Mouse (Mus musculus) layer of hippocampus, adult 18-20 months (tissue): ENCODE results near the gene Mrpl44. TPM values are rescaled to one million over a fixed set of nuclear protein-coding genes. Genes with fewer than 3 reads are reported as not detected.

Experiments
- DNase-seq, 2 experiments: peaks; one replicate each; pipeline ENCODE4 v3.0.0; 2022; ENCODE audit warnings: low spot score in 2 of 2
- long read RNA-seq: library from polyadenylated mRNA; stranded (forward); transcript quantifications from one replicate; pipeline ENCODE4 v2.0.0, GENCODE M21; 2021
- total RNA-seq, 2 experiments: library from RNA; stranded (reverse); gene quantifications; 2 replicates each; pipeline ENCODE4 v1.2.3; 2021

Mrpl44 gene
- total RNA-seq, result 10 to 100 TPM; 30.4 to 30.5 TPM
- long read RNA-seq, transcript Mrpl44-201 (4 exons, 1,424 nt), result major isoform, 22 of 30 reads
- long read RNA-seq, partial matches to known transcripts, result 7 of 30 reads
- long read RNA-seq, other reads (novel, unspliced or antisense), result 1 of 30 reads

DNA sequence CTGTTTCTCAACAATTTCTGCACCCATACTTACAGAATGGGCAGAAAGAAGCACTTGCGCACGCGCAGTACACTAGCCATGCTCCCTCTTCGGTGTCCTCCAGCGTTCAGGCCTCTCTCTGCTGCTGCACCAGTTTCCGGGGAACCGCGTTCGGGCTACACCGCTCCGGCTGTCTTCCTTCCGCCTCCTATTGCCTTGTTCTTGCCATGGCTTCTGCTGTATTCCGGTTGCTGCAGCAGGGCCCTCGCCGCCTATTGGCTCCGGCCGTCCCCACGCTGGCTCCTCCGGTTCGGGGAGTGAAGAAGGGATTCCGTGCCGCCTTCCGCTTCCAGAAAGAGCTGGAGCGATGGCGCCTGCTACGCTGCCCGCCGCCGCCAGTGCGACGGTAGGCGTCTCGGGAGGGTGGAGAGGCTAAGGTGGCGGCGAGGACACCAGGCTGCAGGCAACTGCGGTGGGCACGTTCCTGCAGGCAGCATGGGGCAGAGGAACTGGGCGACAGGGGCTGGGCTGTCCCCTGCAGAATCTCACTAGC, at the start of gene Mrpl44, which contains the start of gene Wdfy1:
TSS of gene Mrpl44 (plus strand) at position 92 of the 532 bp plus-strand sequence.
TSS of gene Wdfy1 (minus strand) at position 217 of the 532 bp plus-strand sequence.
- DNase-seq, result peak; percentile 97 to 99

- no peak for DNase-seq
These were observed 41.0 kb upstream of the Mrpl44 start for GRCm38 (mm10) chr1:79734794-79735193.

DNA sequence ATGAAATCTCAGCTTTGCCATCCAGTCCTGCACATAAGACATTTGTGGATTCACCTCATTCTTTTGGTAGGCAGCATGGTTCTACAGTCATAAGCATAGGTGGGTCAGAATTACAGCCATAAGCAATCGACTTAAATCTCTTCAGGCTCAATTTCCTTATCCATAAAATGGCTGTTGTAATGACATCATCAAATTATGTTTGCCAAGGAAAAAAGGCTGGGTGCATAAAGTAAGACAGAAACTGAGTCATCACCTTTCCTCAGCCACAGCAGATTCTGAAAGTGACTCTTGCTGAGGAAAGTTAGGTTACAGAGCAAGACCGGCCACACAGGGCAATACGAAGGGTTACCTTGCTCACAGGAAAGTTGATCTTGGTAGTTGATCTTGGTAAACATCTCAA, 39.4 kb upstream of the Mrpl44 start:
- no peak for DNase-seq

DNA sequence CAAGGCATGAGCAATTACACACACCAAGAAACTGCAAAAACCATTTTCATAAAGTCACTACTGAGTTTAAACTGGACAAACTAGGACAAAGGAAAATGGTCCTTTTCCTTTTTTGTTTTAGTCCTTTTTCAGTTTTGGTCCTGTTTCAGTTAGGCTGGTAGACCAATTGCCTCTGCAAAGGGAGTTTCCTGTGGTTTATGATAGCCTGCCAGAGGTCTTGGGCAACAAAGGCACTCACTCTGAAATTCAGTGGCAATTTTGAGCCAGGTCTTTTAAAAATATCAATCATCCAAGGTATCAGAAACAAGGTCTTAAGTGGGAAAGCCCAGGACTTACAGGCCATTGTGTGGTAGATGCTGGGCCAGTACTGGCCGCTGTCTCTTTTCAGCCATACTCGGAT, 36.1 kb upstream of the Mrpl44 start:
- DNase-seq, result no peak

DNA sequence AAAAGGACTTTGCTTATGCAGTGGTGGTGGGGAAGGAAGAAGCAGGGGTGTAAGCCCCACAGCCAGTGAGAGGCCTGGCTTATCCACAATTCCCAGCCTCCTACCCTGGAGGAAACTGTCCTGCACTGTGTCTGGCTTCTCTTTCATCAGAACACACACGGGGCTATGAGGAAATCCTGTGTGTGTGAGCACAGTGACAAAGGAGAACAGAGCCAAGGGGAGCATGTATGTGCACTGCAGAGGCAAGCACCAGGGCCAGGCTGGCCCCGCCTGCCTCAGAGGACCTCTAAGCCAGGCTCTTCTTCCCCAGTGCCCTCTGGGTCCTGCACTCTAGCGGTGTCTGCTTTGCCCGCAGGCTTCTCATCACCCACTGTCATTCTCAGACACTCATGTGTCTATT, 34.8 kb upstream of the Mrpl44 start:
- DNase-seq, result no peak

DNA sequence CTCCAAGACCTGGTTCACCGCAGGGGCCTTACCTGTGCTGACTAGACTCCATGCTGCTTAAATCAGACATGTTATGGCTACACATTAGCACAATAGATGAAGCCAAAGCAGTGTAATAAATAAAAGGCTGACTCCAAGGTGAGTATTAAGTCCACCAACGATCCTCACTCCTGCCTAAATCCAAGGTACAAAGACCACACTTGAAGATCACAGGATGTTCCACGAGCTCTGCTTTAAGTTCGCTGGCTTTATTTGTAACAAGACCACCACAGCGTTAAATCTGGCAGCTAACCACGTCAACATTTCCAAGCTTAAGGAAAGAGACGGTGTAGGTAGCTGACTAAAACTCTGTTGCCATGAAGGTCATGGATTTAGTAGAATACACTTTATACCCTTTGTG, 32.9 kb upstream of the Mrpl44 start:
- DNase-seq, result no peak

DNA sequence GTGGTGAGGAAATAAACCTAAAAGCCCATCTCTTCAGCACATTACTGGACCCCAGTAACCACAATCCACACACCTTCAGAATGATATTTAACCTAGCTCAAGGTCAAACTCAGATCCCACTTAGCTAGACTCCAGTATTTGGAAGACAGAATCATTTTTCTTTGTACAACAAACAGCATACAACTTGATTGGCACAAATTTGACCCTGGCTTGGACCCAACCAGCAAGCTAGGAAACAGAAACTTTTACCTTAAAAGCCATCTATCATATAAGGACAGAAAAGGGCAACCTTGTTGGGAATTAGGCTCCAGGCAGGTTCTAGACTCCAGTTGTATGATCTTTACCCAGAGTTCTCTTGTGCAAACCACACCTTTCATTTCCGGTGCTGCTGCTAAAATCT, 32.4 kb upstream of the Mrpl44 start:
- no peak for DNase-seq

DNA sequence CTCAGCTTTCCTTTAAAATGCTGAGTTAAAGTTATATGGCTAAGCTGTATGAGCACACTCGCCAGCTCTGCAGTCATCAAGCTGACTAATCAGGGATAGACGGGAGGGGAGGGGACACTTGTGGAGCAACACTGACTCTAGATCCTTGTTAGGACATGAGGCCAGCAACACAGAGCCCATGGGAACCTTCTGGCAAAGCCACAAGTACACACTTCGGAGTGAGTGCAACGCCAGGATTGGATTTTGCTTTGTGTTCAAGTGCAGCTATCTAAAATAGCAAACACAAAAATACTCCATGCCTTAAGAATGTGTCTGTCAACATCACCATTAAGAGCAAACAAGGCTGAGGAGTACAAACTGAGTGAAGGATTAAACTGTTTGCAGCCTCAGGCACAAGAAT, 29.8 kb upstream of the Mrpl44 start:
- DNase-seq, result no peak

DNA sequence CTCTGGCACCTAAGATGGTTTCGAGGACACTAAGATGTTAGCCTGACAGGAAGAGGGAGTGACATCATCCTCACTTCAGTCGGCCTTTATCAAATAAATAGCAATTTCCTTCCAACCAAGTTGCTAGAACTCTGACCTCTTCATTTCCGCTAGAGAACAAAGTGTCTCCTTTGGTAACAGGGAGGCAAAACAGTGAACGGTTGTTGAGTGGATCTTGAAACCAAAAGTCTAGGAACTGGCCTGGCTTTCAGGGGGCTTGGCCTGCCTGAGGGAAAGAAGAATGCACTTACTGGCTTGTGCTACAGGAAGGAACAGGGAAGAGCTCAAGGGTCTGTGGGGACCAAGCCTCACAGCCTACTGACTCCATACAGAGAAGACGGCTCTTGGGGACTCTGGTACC, 24.6 kb upstream of the Mrpl44 start:
- DNase-seq, result no peak

GRCm38 (mm10) chr1:79752015-79752695, 23.7 kb upstream of the Mrpl44 start:
- DNase-seq, result no peak

- DNase-seq, result no peak
These were observed 23.0 kb upstream of the Mrpl44 start for GRCm38 (mm10) chr1:79752714-79753340.

DNA sequence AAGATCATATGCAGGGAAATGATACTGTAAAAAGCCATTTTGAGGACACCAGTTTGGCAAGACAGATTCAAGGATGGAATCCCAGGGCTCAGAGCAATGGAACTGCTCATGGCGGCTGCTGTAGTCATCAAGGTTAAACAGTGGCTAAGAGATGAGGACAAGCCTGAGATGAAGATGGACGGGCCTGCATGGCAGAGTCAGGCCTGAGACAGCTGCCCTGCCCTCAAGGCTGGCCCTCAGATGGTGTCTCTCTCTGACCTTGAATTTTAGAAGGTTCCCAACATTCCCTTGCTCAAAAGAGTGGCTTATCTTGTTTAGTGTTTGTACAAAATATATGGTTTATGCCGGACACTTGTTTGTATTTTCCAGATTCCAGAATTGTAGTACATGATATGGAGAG, 22.4 kb upstream of the Mrpl44 start:
- no peak for DNase-seq

GRCm38 (mm10) chr1:79754936-79755335, 20.9 kb upstream of the Mrpl44 start:
- no peak for DNase-seq

DNA sequence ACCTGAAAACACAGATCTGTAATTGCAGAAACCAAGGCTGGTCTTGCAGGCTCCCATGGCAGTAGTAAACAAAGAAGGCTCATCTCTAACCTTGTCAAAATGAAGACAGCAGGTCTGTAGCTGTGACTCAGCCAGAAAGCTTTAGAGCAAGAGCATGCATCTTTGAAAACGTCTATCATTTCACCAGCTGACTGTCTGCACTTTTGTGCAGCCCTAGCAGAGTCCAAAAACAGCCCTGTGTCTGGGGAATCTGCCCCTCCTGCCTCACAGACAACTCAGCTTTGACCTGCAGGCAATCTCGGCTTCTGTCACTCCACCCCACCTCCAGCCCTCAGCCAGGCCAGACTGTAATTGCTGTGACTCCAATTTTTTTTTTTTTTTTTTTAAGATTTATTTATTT, 20.4 kb upstream of the Mrpl44 start:
- no peak for DNase-seq

DNA sequence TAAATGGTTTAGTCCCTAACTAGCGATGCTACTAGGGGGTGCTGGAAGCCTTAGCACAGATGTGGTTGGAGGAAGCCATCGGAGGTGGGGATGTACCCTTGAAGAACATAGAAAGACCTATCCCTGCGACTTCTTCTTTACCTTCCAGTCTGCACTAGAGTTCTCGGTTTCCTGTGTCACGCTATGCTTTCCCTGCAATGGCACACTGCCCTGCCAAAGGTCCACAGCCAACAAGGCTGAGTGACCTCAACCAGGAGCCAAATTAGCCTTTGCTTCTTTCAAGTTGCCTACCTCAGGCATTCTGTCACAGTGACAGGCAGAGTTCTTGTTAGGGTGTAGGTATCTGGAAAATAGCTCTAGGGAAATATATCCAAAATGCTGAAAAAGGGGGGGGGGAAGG, 19.4 kb upstream of the Mrpl44 start:
- no peak for DNase-seq

- no peak for DNase-seq
These were observed 18.7 kb upstream of the Mrpl44 start for GRCm38 (mm10) chr1:79757161-79757560.

DNA sequence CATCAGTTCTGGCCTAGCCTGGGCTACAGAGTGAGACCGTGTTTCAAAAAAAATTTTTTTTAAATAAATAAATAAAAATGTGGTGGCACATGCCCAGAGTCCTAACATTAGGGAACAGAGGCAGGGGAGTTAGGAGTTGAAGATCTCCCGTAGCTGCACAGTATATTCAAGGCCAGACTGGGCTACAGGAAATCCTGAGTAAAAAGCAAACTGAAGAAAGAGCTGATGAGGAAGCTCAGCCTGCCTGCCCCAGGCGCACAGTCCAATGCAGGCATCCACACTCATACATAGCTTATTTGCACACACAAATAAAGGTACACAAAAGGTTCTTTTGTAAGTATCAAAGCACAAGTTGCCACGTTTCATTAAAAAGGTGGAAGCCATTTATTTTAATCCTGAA, 18.2 kb upstream of the Mrpl44 start:
- DNase-seq, result no peak

DNA sequence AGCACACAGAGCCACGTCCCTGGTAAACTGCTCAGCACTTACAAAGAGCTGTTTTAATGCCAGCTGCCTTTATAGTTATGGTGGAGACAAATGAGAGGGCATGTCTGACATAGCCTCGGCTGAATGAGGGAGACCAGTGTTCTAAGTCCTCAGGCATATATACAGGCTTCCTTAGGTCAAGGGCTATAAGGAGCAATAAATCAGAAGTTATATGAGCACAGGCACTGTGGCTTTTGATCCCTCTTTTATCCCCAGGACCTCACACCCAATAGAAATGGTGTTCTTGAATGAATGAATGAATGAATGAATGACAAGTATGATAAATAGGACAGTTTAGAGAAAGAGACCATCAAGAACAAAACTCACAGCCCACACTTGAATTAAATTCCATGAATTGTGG, 16.8 kb upstream of the Mrpl44 start:
- DNase-seq, result no peak

DNA sequence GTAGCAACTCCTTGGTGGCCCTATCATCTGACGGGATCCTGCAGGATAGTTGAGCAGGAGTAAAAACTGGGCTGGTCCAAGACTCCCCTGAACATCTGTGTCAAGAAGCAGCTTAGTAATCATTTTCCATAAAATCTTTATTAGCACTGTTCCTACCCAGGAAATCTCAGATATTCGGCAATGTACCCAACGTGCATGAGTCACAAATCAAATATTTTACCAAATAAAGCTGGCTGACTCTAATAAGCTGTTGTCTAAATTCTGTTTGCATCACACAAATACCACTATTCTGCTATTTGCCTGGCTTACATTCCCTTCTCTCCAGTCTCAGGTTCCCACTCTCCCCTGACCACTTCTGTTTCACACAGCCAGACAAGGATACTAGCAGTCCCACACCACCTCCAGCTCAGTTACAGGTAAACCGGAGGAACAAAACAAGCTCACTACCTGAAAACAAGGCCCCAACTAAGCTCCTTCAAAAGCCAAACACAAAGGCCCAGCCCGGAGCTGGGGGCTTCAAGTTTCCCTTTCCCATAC, 16.3 kb upstream of the Mrpl44 start:
- DNase-seq, result no peak

- no peak for DNase-seq
These were observed 15.2 kb upstream of the Mrpl44 start for GRCm38 (mm10) chr1:79760656-79761055.

DNA sequence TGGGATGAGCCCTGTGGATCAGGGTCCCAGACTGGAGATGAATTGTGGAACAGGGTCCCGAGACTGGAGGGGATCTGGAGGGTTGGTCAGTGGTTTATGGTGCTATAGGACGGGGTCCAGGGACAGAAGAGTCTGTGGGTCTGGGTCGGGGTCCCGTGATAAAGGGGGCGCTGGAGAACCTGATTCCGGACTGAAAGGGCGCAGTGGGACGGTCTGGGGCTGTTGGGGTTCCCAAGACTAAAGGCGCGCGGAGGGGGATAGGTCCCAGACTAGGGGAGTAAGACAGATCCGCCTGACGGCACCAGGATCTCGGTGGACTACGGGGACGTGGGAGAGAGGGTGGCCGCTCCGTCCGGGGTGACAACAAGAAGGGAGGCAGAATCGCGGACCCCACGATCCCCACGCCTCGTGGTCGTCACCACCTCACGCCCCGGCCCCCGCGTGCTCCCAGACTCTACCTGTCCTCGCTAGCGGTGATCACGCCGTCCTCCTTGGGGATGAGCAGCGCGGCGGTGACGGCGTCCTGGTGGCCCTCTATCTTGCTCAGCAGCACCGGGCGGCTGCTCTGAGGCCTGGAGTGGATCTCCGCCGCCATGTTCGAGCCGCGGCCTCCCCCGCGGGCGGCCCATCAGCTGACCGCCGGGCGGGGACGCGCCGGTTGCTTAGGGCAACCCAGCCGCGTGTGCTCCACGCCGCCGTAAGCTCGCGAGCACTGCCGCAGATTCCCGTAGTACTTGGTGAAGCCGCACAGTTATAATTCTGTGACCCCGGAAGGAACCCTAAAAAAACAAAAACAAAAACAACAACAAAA, 14.5 kb upstream of the Mrpl44 start:
- DNase-seq, result peak; percentile 77 to 85

DNA sequence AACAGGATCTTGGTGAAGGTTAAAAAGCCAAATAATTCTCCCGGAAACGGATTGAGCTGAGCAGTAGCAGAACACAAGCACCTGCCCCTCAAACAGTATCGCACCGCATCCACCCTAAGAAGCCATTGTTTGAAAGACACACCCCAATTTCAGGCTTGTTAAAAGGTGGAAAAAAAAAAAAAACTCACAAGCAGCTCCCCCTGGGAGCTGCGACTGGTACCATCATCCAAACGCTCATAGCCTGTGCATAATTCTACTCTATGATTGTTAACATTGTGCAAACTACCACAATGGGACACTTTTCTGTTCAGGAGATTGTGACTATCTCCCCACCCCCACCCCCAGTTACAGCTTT, 13.9 kb upstream of the Mrpl44 start:
- no peak for DNase-seq
